Mouse (Mus musculus) megakaryocyte, embryonic 14.5 days (primary cell): Measurements from ENCODE around the gene Optn.

Experiments
- FLI1 ChIP-seq: IDR thresholded peaks from 2 replicates; pipeline ENCODE4 v1.6.1; 2012; ENCODE audit warnings: low read length, inconsistent platforms, mixed read lengths
- GATA1 ChIP-seq: IDR thresholded peaks from 3 replicates; pipeline ENCODE4 v1.6.1; 2012; ENCODE audit warnings: mixed read lengths, low read length, inconsistent platforms, borderline replicate concordance

DNA sequence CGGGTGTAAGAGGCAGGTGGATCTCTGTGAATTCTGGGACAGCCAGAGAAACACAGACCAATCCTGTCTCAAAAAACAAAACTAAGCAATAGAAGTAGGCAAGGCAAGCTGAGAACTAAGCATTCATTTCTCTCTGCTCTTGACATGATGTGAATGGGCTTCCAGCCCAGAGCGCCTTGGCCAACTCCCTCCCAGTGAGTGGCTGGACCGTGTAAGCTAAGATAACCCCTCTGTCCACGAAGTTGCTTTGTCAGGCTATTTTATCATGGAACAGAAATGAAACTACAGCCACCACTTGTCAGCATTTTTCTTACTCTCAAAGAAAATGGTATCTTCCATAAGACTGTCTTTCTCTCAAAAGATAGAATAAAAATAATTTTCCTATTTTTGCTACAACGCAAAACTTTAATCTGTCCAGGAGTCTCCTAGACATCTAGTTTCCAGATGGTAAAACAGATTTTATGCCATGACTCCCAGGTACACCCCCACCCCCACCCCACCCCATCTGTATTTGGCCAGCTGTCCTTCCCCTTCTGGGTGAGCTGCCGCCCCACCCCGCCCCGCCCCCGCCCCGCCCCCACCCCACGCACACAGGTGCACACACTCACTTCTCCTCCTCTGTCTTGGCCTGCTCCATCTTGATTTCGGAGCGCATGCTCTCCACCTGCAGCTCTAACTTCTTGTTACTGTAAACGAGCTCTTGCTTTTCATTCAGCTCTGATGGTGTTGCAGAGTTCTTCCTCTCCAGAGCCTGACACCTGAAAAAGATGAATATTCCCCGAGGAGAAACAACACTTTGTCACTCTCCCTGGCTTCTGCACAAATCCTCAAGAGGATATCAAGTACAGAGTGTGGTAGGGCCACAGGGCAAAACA lies 30.1 kb downstream of the Optn start:
- TF ChIP-seq GATA1, result no peak
- no peak for TF ChIP-seq FLI1
